Mouse (Mus musculus) fibroblast of lung, adult 2 months (primary cell): Measurements from ENCODE around the gene Atp6v0a1.
A peak's percentile ranks its signal among the peaks of the same experiment; 100 is the strongest.

Source experiments
- DNase-seq: peaks from one replicate; pipeline ENCODE4 v3.0.0-alpha.2; 2011; ENCODE audit warnings: low read depth

Atp6v0a1 gene

GRCm38 (mm10) chr11:101009046-101009887, at the start of gene Atp6v0a1:
Gene Atp6v0a1 (plus strand): TSS chr11:101009452.
- DNase-seq: peak; percentile 89

DNA sequence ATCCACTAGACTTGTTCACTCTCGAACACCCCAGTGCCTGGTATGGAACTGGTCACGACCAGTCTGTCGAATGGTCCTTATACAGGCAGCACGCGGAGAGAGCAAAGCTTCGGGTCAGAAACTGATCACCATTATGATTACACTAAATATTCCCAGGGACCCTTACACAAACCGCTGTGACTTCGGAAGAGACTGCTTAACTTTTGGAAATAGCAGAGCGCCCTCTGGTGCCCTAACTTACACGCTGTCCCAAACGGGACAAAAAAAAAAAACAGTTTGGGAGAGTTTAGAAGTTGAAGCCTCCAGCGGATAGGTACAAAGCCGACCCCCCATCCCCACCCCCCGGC, 49.8 kb upstream of the Atp6v0a1 start:
- no peak for DNase-seq

GRCm38 (mm10) chr11:100959826-100960225, 49.4 kb upstream of the Atp6v0a1 start:
- no peak for DNase-seq

DNA sequence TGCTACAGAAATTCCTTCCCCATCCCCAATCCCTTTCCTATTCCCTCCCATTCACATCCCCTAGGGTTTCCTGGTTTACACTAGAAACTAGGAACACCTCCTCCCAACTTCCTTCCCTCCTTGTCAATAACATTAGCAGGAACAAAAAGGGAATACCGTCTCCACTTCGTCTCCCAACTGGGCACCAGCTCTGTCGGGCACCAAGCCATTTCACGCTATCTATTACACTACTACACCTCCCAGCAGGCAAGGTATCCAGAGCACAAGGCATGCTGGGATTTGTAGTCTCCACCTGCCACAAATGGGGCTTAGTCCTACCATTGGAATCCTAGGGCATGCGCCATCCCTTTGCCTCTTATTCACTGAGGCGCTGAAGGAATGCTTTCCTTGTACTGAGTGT, 48.7 kb upstream of the Atp6v0a1 start:
- no peak for DNase-seq

GRCm38 (mm10) chr11:100962371-100962911, 46.8 kb upstream of the Atp6v0a1 start:
- DNase-seq: no peak

DNA sequence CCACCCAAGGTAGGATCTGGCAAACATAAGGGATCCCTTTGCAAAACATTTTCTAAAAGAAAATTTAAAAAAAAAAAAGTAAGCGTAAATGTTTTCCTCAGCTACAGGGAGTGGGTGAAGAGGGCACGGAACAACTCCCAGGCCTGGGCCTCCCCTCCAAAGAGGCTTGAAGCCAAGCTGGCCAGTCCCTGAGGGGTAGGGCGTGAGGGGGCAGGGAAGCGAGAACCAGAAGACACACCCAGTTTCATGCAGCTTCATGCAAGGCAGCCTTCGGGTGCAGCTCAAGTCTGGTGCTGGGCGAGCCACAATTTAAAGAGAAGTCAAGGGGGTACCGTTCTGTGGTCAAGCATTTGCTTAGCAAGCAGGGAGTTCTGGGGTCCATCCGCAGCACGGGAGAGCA, 45.6 kb upstream of the Atp6v0a1 start:
- no peak for DNase-seq

DNA sequence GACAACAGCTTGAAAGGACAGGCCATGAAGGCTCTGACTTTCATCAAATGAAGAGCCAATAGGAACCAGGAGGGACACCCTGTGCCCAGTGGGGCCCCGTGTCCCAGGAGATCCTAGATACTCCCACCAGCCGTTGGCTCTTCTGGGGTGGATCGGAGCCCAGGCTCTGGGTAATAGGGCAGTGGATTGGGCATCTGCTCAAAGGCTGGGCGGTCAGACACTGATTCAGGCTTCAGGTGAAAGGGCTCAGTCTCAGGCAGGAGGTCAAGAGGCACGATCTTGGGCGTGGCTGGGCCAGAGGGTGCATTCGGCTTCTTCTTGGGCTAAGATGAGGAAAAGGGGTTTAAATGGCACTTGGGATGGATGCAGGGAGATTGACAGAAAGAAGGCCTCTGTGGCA, 45.1 kb upstream of the Atp6v0a1 start:
- no peak for DNase-seq

DNA sequence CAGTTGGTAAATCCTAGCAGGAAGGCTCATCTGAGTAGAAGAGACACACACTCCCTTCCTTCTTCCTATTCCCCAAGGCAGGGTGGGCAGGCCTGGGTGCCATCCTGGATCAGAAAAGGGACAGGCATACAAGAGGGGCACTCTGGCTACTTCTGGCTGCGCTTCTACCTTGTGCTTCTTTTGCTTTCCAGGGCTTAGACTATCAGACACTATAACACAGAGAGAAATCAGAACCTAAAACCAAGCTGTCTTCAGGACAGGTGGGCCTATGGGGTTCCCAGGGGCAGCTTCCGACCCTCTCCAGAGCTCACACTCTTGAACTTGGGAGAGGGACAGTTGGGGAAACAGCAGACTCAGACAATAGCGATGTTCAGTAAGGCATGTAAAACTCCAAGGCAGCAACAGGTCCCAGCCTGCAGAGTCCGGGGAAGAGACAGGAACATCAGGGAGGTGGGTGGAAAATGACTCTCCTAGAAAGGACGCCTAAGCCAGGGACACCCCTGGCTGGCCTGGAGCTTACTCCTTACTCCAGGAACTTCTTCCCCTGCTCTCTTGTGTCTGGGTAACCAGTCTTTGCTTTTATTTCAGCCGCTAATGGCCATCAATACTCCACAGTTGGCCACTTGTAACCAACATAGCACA, 44.2 kb upstream of the Atp6v0a1 start:
- no peak for DNase-seq

DNA sequence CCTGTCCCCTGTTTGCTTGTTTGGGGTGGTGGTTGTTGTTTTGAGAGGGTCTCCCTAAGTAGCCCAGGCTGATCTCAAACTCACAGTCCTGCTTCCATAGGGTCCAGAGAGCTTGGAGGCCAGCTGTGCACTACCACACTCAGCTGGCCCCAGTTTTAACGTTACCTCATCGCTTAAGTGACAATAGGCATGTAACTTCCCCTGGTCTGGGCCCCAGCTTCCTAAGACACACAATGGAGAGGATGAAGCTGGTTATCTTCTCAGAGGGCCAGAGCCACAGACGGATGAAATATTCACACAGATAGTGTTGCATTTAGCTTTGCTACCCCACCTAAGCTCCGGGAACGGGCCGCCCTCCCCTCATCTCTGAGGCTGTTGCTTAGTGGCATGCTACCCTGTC, 43.5 kb upstream of the Atp6v0a1 start:
- DNase-seq: no peak

DNA sequence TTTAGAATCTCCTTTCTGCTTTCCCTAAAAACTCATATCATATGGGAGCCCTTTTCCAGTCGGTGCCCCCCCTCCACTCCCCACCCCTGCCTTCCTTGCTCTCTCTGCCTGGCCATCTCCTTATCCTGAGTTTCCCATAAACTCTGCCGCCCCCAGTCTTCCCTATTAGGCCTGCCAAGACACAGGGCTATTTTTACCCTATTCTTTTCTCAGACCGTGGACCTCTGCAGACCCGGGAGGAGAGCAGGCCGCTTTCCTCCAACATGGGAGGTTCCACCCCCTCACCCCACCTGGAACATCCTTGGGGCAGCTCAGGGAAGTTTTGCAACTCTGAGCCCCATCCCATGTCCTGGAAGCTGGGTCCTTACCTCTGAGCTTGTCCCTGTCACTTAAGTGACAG, 41.9 kb upstream of the Atp6v0a1 start:
- no peak for DNase-seq

DNA sequence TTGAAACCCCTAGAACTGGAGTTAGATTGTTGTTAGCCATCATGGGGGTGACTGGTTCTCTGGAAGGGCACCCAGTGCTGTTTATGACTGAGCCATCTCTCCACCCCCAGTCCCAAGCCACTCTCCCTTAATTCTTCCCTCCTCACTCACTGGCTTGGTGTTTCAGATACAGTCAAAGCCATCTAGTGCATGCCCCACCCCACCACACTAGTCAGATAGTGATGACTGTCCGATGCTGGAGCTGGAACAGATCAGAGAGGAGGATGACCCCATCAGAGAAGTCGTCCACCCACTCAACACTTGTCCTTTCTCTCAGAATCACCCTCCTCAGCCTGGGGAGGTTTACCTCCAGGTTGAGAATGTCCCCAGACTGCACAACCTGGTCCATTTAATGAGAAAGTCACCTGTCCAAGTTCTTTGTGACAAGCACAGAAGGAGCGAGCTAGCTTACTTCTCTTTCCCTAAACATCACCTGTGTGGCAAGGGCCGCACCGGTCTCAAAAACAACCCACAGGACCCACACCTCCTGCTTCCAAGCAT, 41.3 kb upstream of the Atp6v0a1 start:
- DNase-seq: no peak

GRCm38 (mm10) chr11:100968501-100968900, 40.8 kb upstream of the Atp6v0a1 start:
- DNase-seq: no peak

DNA sequence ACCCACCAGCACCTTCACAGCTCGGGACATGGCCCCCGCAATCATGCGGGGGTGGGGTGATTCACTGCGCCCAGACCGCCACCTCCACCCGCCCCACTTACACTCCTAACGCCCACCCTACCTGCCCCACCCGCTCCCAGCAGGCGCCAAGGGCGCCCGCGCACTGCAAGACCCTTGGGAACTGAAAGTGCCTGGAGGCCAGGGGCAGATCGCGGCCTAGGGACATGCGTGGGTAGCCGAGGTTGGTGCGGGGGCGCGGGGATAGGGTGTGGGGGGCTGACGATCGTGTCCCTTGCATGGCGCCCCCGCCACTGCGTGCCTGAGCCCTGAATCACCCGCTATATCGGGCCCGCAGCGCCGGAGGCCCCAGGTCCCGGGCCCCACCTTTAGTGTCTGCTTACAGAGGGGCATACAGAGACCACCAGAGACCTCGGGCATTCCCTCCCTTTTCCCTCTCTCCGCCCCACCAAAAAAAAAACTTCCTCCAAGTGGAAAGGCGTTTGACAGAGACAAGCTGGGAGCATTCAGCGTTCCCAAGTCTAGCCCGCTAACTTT, 40.0 kb upstream of the Atp6v0a1 start:
- DNase-seq: no peak

GRCm38 (mm10) chr11:100969744-100970556, 39.3 kb upstream of the Atp6v0a1 start:
- DNase-seq: no peak

GRCm38 (mm10) chr11:100970557-100970937, 38.7 kb upstream of the Atp6v0a1 start, which contains the start of gene Cavin1:
Gene Cavin1 (minus strand): TSS chr11:100970887.
- peak; percentile 89 for DNase-seq

DNA sequence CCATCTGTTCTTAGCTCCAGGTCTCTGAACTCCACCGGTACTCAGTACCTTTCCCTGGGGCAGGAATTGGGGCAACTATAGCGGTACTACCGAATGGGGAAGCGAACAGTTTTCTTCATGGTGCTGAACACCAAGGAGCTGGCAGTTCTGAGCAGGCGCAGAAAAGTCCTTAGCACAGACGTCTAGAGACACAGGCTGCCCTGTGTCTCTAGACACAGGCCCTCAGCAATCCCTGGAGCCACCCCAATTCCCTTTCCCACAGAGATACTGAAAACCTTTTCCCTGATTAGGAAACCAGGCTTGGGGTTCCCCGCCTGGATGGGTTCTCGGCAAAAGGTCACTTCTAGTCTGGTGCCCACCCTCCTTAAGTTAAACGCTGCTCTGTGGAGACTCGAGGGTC, 37.8 kb upstream of the Atp6v0a1 start:
- DNase-seq: no peak

- no peak for DNase-seq
Measured at GRCm38 (mm10) chr11:100973245-100973644, 36.0 kb upstream of the Atp6v0a1 start.

GRCm38 (mm10) chr11:100974381-100974970, 34.8 kb upstream of the Atp6v0a1 start:
- no peak for DNase-seq

DNA sequence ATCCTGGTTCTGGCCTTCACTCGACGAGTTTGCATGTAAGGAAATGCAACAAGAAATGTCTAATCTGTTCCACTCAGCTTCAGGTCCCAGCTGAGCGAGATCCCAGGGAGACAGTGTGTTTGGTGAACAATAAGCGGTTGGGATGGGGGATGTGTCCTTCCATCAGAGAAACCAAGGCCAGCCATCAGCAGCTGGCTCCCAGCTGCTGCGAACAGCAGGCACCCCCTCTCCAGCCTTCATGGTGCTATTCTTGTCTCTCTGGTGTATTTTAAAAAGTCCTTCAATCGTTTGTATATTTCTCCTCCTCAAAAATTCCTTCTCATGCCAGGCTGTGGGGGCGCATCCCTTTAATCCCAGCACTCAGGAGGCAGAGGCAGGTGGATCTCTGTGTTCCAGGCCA, 34.0 kb upstream of the Atp6v0a1 start:
- no peak for DNase-seq

GRCm38 (mm10) chr11:100979887-100980286, 29.4 kb upstream of the Atp6v0a1 start:
- DNase-seq: peak; percentile 84

GRCm38 (mm10) chr11:100980438-100980837, 28.8 kb upstream of the Atp6v0a1 start:
- no peak for DNase-seq
